18 mouse cellular contexts compared by ENCODE assay signal in the genomic region with DNA sequence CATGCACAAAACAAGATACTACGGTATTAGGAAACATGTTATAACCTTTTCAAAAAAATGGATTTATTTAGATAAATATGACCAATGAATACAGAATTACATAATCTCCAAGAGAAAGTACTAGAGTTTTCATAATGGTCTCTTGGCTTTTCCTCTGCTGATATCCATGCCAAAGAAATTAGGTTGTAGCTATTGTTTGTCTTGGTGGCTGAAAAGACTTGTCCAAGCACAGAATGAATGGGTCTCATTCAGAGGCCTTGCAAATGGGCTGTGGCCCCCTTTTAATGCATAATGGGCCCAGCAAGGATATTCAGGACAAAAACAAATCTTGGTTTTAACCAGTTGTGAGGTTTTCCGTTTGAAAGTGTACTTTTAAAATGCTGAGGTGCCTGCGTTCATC. TPM values are rescaled to one million over a fixed set of nuclear protein-coding genes. Genes with fewer than 3 reads are reported as not detected.
DNase-seq lines count a peak whose midpoint lies in the region; ATAC-seq and TF ChIP-seq lines count a peak whose summit lies in the region.
"Had no signal": no experiment of that assay in that cellular context is flagged by ENCODE, and none has a peak within 500 bp of the region (broad histone marks: within the 10 kb centered on the region; RNA-seq: fewer than 3 reads in every experiment).

No protein-coding gene starts in this region.

- H3K4me1 ChIP-seq in heart, embryonic 10.5 days: 0 out of 2 replicates have a peak, but pooled peaks cover 2% of the 10 kb centered on the region
- H3K4me1 ChIP-seq in midbrain, postnatal 0 days (ENCODE audit: insufficient read depth, low read length): no peaks in the 10 kb centered on the region
- peaks cover 13% of the 10 kb centered on the region for H3K4me1 ChIP-seq in midbrain, embryonic 10.5 days
- peaks cover 28% of the 10 kb centered on the region for H3K4me1 ChIP-seq in forebrain, embryonic 10.5 days
- no peaks in the 10 kb centered on the region for H3K4me1 ChIP-seq in forebrain, postnatal 0 days (ENCODE audit: insufficient read depth)
- H3K4me1 ChIP-seq: kidney, embryonic 15.5 days; limb, embryonic 15.5 days; neural tube, embryonic 13.5 days had no signal

- H3K27me3 ChIP-seq in heart, embryonic 10.5 days (ENCODE audit: insufficient read depth, poor library complexity, severe bottlenecking): no peaks in the 10 kb centered on the region
- H3K27me3 ChIP-seq in midbrain, postnatal 0 days (ENCODE audit: insufficient read depth, low read length): no peaks in the 10 kb centered on the region
- H3K27me3 ChIP-seq in midbrain, embryonic 10.5 days (ENCODE audit: low read depth, poor library complexity, severe bottlenecking): no peaks in the 10 kb centered on the region
- no peaks in the 10 kb centered on the region for H3K27me3 ChIP-seq in forebrain, embryonic 10.5 days (ENCODE audit: poor library complexity, severe bottlenecking)
- no peaks in the 10 kb centered on the region for H3K27me3 ChIP-seq in forebrain, postnatal 0 days (ENCODE audit: insufficient read depth, low read length)
- H3K27me3 ChIP-seq: kidney, embryonic 15.5 days; limb, embryonic 15.5 days; neural tube, embryonic 13.5 days had no signal

- no peak overlapping the region for H3K9ac ChIP-seq in midbrain, postnatal 0 days (replicated peaks; ENCODE audit: low read length, poor library complexity, severe bottlenecking)
- H3K9ac ChIP-seq in forebrain, postnatal 0 days: no peak overlapping the region
- H3K9ac ChIP-seq: hindbrain, embryonic 14.5 days; kidney, embryonic 15.5 days; limb, embryonic 15.5 days; liver, postnatal 0 days; neural tube, embryonic 13.5 days had no signal

- no peak overlapping the region for H3K4me2 ChIP-seq in midbrain, postnatal 0 days (ENCODE audit: low read depth, low read length, poor library complexity, severe bottlenecking)
- H3K4me2 ChIP-seq in forebrain, postnatal 0 days (ENCODE audit: low read depth): no peak overlapping the region
- H3K4me2 ChIP-seq: hindbrain, embryonic 14.5 days; kidney, embryonic 15.5 days; limb, embryonic 15.5 days; neural tube, embryonic 13.5 days had no signal

- no peaks in the 10 kb centered on the region for H3K9me3 ChIP-seq in heart, embryonic 10.5 days
- no peaks in the 10 kb centered on the region for H3K9me3 ChIP-seq in midbrain, postnatal 0 days (ENCODE audit: low read length)
- no peaks in the 10 kb centered on the region for H3K9me3 ChIP-seq in midbrain, embryonic 10.5 days (replicated peaks)
- H3K9me3 ChIP-seq in forebrain, embryonic 10.5 days: peaks cover 4% of the 10 kb centered on the region; the same call in 1 of the 2 replicates
- no peaks in the 10 kb centered on the region for H3K9me3 ChIP-seq in forebrain, postnatal 0 days (ENCODE audit: low read length)
- H3K9me3 ChIP-seq: kidney, embryonic 15.5 days; limb, embryonic 15.5 days; neural tube, embryonic 13.5 days had no signal

- no peak for ATAC-seq in midbrain, postnatal 0 days (ENCODE audit: low FRiP score)
- ATAC-seq in forebrain, postnatal 0 days: no peak
- ATAC-seq: intestine, embryonic 16.5 days; liver, postnatal 0 days had no signal

- H3K36me3 ChIP-seq in heart, embryonic 10.5 days: no peaks in the 10 kb centered on the region
- H3K36me3 ChIP-seq in midbrain, postnatal 0 days (ENCODE audit: insufficient read depth, low read length): no peaks in the 10 kb centered on the region
- no peaks in the 10 kb centered on the region for H3K36me3 ChIP-seq in midbrain, embryonic 10.5 days
- H3K36me3 ChIP-seq in forebrain, embryonic 10.5 days (replicated peaks): no peaks in the 10 kb centered on the region
- no peaks in the 10 kb centered on the region for H3K36me3 ChIP-seq in forebrain, postnatal 0 days (ENCODE audit: insufficient read depth)
- H3K36me3 ChIP-seq: kidney, embryonic 15.5 days; limb, embryonic 15.5 days; neural tube, embryonic 13.5 days had no signal

- peak; percentile 41 for DNase-seq in heart, adult 11 months
- DNase-seq in heart, embryonic 10.5 days (ENCODE audit: low spot score): no peak
- DNase-seq in midbrain, postnatal 0 days (ENCODE audit: low spot score): peak; percentile 31
- no peak for DNase-seq in midbrain, embryonic 10.5 days (ENCODE audit: low spot score)
- DNase-seq in forebrain, embryonic 10.5 days (ENCODE audit: extremely low spot score, low spot score): no peak
- DNase-seq in forebrain, postnatal 0 days: peak; percentile 27
- no peak for DNase-seq in lung, postnatal 36 days
- DNase-seq: cerebellum, postnatal 36 days; gastrocnemius, adult 2 months; heart, adult 18-20 months; liver, postnatal 0 days; thymus, postnatal 4 days had no signal

- H3K4me3 ChIP-seq in heart, embryonic 10.5 days: no peak overlapping the region
- no peak overlapping the region for H3K4me3 ChIP-seq in midbrain, postnatal 0 days (ENCODE audit: low read depth, low read length)
- no peak overlapping the region for H3K4me3 ChIP-seq in midbrain, embryonic 10.5 days
- H3K4me3 ChIP-seq in forebrain, embryonic 10.5 days: no peak overlapping the region
- no peak overlapping the region for H3K4me3 ChIP-seq in forebrain, postnatal 0 days (ENCODE audit: low read depth, low read length)
- H3K4me3 ChIP-seq: erythroblast, embryonic 14.5 days; gastrocnemius, adult 2 months; kidney, embryonic 15.5 days; limb, embryonic 15.5 days; neural tube, embryonic 13.5 days had no signal

- no peak for TF ChIP-seq CTCF in midbrain, postnatal 0 days (IDR thresholded peaks at IDR 0.05)
- no peak for TF ChIP-seq CTCF in forebrain, postnatal 0 days (IDR thresholded peaks at IDR 0.05; ENCODE audit: low read depth)

- WGBS in heart, embryonic 10.5 days: 82% methylated on average over 3 of the region's 3 CpGs
- 45% methylated on average over 3 of the region's 3 CpGs for WGBS in midbrain, postnatal 0 days
- WGBS in midbrain, embryonic 10.5 days: 58% methylated on average over 3 of the region's 3 CpGs
- 48% methylated on average over 3 of the region's 3 CpGs for WGBS in forebrain, embryonic 10.5 days
- 23% methylated on average over 3 of the region's 3 CpGs for WGBS in forebrain, postnatal 0 days

- H3K27ac ChIP-seq in heart, embryonic 10.5 days: no peak overlapping the region
- H3K27ac ChIP-seq in midbrain, postnatal 0 days (ENCODE audit: low read depth, low read length): no peak overlapping the region
- no peak overlapping the region for H3K27ac ChIP-seq in midbrain, embryonic 10.5 days (replicated peaks)
- H3K27ac ChIP-seq in forebrain, embryonic 10.5 days: peak overlapping the region; percentile 84
- H3K27ac ChIP-seq in forebrain, postnatal 0 days (ENCODE audit: low read depth, low read length): 0 out of 2 replicates have a peak overlapping the region, but pooled peaks have one; percentile 15
- H3K27ac ChIP-seq: gastrocnemius, adult 2 months; hindbrain, embryonic 14.5 days; kidney, embryonic 15.5 days; limb, embryonic 15.5 days; neural tube, embryonic 13.5 days had no signal

RNA-seq across cellular contexts. Expression of gene Dph5, which starts 43.1 kb away (rescaled TPM):
- 25.8 and 30.9 TPM in 2 replicates for polyA plus RNA-seq in heart, embryonic 10.5 days (2016; fragmentation: Nextera tagmentation; extraction: Ambion mirVana)
- 9.3 and 14.5 TPM in 2 replicates for total RNA-seq in midbrain, postnatal 0 days (2014; rRNA removed)
- polyA plus RNA-seq in midbrain, postnatal 0 days (2015; fragmentation: Nextera tagmentation; extraction: Ambion mirVana): 18.3 and 19.7 TPM in 2 replicates
- 29.5 and 31.0 TPM in 2 replicates for polyA plus RNA-seq in midbrain, embryonic 10.5 days (2016; fragmentation: Nextera tagmentation; extraction: Ambion mirVana)
- polyA plus RNA-seq in forebrain, embryonic 10.5 days (2016; fragmentation: Nextera tagmentation; extraction: Ambion mirVana): 35.1 and 36.4 TPM in 2 replicates
- 16.8 and 20.0 TPM in 2 replicates for total RNA-seq in forebrain, postnatal 0 days (2014; rRNA removed)
- polyA plus RNA-seq in forebrain, postnatal 0 days (2015; fragmentation: Nextera tagmentation; extraction: Ambion mirVana): 19.4 and 20.1 TPM in 2 replicates

Comparison
In these comparisons a context has a peak if more than half of its experiments do, and no peak if none do; other contexts are left out.
1. DNase-seq: peak in heart, adult 11 months (single experiment), midbrain, postnatal 0 days (single experiment) and forebrain, postnatal 0 days (single experiment); none in heart, embryonic 10.5 days (single experiment), midbrain, embryonic 10.5 days (single experiment), forebrain, embryonic 10.5 days (single experiment) and lung, postnatal 36 days (single experiment).
2. H3K27ac ChIP-seq: peak in forebrain, embryonic 10.5 days (single experiment) and forebrain, postnatal 0 days (single experiment); none in heart, embryonic 10.5 days (single experiment), midbrain, postnatal 0 days (single experiment) and midbrain, embryonic 10.5 days (single experiment).